Mouse (Mus musculus): ENCODE results near the gene Sec24b.

Gene Sec24b

DNA sequence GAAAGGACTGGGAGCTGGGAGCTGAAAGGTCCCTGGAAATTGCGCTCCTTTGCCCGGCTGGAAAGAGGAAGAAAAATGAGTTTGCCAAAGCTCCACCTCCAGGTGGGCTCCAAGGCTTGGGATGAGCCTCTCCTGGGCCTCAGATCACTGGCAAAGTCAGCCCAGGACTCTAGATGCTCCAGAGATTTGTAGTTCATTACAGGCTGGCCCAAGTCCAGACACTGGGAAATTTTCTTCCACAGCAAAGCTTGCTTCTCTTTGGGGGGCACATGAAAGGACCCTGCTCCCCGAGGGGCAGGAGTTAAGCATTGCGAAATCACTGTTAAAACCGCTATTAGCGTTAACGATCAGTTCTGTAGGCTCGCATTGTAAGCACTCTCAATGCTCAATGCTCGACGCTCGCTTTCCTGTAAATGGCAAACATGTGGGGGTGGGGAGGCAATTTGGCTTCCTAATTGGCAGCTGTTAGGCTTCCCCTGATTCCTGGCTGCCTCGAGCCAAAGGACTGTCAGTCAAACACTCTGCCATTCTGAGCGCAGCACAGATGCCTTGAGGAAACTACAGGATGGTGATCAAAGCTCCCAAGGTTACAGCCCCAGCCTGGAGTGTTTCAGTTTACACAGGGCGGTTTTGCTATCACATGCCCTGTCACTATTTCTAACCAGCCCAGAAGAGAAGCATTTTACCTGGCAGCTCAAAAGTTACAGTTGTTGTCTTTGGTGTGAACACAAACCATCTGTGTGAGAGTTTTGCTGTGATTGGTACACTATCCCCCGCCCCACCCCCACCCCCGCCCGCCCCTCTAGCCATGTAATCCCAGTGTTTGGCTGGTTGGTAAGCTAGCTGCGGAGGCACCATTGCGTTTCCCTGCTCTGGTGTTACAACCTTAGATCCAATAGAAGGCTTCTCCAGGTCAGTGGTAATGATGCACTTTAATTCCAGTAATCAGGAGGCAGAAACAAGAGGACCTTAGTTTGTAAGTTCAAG is 90.5 kb downstream of the Sec24b start:
- DNase-seq: peak; percentile 60

DNA sequence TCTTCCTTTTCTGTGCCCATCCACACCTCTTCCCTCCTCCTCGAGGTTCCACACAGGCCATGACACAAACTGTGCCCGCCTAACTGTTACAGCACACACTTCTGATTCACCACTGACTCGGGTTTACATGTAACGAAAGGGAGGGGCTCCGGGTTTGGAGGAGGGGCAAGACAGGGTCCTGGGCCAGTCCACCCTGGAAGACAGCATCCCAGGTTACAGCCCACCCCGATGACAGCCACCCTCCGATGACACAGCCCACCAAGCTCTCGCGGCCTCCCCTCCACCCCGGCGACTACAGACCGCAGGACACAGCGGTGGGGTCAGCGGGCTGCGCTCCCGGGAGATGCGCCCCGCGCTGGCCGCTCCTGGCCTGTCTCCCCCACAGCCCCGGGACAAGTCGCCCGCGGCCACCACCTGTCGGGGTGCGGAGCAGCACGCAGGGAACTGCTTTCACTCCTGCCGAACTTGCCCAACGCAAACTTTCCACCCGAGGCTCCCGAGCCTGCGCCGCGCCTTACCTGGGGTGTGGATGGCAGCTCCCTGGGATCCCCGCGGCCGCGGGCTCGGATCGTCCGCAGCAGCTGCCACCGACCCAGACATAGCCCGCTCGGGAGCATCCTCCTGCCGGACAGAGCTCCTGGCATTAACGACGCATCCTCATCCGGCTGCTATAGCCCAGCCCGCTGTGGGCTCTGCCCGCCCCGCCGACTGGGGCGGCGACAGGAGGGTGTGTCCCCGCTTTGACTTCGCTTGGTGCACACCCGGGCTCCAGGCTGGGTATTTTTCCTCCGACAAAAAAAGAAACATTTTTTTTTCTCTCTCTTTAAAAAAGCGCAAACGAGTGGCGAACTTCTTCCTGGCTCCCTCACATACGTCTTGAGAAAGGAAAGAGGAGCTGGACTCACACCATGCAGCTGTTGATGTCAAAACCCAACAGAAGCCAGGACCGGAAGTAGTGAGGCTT is 91.6 kb downstream of the Sec24b start, which contains the start of gene Mcub:
Gene Mcub (minus strand): TSS at position 775 of the 964 bp plus-strand sequence.
- peak; percentile 66 for DNase-seq

DNA sequence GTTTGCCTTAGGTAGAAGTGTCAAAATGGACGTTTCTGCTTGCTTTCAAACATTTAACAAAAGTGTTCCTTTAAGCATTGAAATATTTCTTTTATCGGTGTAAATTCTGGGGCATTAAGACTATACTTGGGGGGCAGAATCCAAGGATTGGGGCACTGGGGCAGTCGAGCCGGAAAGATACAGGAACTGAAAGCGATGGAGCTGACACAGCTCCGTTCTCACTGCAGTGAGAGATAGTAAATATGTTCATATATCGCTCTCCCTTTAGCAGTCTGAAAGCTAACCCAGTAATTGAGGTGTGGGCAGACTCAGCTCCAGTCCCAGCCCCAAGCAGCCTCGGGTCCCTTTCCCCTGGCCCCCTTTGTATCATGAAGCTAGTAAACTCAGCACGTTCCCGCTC is 92.3 kb downstream of the Sec24b start:
- DNase-seq: no peak

DNA sequence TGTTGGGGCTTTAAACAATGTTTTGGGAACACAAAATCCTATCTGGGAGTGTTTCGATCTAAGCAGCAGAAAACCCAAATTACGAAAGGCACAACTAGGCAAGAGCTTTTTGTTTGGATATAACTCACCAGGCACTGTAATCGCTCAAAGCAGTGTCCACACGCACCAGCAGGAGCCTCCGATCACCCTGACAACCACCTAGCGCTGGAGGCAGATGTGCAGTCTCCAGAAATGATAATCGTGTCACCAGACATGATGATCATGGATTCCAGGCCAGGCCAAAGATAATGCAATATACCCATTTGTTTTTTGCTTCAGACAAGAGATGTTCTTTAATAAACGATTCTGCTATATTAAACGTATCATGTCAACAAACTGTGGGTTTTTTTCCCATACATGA is 93.5 kb downstream of the Sec24b start:
- no peak for DNase-seq

DNA sequence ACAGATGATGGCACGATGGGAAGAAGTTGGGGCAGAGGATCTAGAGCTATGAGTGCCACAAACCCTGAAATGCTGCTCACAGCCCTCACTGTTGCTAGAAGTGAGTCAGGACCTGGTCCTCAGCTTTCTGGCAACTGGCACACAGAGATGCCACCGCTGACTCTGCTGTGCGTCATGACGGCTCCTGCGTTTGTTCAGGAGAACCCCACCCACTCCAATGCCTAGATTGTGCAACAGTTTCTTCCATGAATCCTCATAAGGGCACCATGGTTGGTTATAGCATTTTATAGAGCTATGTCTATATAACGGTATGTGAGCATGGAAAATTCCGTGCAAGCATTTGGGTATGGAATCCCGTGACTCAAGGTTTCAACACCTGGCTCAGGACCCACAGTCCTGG is 96.7 kb downstream of the Sec24b start:
- DNase-seq: no peak

DNA sequence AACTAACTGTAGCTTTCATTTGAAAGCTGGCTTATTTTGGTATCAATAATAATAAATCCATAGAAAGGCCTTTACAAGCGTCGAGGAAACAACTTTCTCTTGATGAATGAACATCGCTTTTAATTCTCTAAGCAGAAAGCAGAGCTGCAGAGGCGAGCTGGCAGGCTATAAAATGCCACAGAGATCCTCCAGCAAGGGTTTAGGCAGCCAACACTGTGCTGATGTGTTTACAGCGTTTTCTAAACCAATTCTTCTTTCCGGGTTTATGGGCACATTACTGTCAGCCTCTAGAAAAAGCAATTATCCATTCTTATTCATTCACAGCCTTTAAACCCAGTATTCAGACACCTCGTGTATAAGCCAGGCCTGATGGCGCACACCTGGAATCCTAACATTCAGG is 98.8 kb downstream of the Sec24b start:
- DNase-seq: no peak

DNA sequence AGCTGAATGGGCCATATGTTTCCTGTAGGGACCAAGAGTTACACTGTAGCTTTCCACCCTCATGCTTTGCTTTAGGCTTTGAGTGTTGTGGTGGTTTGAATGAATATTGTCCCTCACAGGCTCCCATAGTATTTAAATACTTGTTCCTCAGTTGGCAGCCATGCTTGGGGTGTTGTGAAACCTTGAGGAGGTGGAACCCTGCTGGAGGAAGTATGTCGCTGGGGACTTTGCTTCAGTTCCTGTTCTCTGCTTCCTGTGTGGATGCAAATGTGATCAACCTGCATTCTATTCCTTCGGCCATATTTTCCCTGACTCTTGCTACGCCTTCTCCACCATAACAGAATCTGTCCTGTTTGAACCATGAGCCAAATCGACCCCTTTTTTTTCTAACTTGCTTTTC is 108.1 kb downstream of the Sec24b start:
- no peak for DNase-seq

DNA sequence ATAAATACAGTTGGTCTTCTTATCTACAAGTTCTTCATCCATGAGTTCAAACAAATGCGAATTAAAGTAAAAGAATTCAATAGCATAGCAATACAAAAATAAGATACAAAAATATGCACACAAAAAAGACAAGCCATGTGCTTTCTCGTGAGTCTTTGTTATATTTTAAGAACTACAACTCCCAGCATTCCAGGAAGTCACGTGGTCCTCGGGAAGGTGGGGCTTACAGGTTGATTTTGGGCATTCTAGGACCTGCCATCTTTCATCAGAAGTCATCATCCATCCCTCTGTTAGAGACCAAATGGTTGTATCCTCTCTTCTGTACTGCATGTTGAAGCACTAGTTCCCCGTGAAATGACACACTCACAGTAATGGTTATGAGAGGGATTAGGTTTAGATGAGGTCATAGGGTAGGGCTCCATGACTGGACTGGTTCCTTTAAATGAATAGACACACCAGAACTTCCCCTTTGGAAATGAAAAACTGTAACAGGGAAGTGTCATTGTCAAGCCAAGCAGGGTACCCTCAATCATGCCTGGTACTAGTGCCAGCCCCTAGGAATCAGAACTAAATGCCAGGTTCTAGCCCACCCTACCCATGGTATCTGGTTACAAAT is 112.1 kb downstream of the Sec24b start:
- DNase-seq: peak; percentile 19

DNA sequence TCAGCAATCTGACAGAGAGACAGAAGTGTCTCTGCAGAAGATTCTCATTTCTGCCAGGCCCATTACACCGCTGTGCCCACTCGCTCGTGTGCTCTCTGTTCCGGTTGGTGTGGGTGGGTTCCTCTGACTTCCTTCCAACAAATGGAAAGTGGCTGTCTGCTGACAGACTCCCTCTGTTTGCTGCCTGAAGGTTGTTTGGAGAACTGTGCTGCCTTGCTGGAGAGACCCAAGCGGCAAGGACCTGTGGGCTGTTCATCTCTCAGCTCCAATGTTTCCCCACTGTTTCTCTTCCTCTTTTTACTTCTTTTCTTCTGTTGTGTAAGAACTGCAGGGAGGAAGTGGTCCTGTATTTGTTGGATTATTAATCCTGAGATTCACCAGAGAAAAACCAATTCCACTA is 113.0 kb downstream of the Sec24b start:
- peak; percentile 61 for DNase-seq

DNA sequence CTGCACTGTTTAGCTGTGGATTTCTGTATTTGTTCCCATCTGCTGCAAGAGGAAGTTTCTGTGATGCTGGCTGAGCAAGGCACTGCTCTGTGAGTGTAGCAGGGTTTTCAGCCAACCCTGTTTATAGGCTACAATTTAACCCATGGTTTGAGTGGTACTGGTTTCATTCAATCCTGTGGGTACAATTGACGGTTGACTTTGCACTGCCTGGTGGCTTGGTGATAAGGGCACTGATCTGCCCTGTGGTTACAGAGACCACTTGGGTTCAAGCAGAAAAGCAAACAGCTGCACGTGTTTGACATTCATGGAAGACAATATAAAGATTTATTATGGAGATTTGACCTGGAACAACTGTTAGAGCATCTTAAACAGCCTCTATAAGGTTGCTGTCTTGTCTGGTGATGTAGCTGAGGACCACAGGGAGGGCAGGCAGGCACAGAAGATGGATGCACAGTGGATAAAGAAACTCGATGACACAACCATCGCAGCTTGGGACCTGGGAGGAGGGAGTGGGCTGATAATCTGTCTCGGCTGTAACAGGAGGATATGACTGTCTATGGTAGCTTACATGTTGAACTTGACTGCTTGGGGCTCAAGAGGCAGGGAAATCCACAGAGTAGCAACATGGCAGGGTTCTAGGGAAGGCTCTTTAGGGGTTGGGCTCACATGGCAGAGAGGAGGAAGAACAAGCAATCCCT is 115.0 kb downstream of the Sec24b start:
- no peak for DNase-seq

DNA sequence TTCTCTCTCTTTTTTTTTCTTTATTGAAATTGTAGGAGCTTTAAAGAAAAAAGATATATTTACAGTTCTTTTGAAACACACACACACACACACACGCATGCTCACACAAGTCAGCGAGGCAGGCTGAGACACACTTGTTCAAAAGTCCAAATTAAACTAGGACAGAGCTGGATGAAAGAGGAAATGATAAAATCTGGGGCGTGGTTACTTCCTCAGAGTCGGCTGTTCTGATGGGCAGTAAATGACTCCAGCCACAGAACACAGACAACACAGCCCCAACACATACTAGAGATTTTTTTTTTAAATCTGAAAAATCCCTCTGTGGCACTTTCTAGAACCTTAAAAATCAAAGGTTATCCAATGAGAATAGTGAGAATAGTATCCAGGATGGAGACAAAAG is 117.5 kb downstream of the Sec24b start:
- DNase-seq: peak; percentile 66

DNA sequence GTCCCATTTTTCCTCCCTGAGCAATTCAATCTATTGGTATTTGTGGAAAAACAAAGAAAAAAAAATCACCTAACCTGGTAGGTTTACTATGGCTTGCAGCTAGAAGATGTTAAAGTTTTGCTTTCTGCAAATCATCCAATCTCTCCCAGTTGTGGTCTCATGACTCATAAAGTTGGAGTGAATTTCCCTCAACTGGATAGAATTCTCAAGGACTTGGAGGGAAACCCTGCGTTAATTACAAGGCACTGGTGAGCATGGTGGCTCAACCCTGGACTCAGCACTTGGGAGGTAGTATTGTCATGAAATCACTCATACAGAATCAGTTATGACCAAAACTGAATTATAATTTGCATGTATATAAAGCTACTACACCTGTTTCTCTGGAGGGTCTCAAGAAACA is 120.1 kb downstream of the Sec24b start:
- DNase-seq: no peak

DNA sequence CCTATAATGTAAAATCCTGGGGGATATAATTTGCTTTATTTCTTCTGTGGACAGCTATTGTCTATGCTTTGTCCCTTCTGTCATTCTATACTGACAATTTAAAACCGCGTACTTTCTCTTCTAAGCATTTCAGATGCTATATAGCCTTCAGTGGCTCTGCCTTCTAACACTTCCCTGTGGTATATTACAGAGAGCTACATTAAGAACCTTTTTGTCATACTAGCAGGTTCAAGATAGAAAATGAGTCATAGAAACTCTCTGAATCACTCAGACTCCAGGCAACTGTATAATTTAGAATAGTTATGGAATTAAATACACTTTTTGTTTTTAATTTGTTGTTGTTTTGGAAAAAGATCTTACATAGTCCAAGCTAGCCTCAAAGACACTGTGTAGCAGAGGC is 120.6 kb downstream of the Sec24b start:
- no peak for DNase-seq

DNA sequence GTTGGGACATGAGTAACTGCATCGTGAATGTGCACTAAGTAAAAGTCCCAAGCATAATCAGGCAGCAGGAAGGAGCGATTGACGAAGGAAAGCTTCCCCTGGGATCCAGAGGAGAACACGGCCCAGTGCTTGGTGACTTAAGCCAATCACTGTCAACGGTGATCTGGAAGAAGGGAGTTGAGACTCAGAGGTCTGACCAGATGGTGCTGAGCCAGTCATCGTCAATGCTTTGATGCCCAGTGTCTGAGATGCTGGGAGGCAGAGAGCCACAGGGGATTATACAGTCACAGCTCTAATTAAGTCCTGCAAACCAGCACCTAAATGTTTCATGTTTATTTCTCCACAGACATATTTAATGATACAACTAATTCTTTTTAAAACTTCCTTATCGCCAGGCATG is 122.3 kb downstream of the Sec24b start:
- no peak for DNase-seq

DNA sequence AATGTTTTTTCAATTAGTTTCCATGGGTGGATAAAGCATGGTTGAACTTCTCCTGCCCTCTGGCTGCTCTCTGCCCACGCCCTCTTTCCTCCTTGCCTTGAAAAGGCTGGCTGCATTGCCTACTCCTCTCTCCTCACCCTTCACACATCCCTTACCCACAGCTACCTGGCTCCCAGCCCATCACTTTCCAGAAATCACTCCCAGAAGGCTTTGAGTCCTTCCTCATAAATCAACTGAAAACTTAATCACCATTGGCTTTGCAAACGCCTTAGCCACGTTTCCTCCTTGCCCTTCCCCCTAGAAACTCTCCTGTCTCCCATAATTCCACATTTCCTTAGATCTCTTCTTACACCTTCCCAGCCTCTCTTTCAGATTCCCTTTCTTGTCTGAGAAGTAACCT is 123.5 kb downstream of the Sec24b start:
- peak; percentile 17 for DNase-seq

DNA sequence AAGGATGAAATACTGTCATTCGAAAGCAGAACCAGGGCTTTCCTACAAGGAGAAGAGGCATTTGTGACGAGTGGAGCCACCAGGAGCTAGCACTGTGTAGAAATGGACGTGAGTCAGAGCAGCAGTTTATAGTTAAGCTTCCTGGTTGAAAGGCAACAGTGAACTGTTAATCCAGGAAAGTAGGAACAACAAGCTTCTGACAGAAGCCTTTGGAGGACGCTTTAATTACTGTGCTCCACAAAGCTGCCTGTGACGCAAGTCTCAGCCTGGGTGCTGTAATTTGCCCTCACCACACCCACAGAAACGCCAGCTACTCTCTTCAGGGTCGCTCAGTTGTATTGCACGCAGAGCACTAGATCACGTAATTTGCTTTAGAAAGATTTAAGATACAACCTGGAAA is 124.8 kb downstream of the Sec24b start:
- peak; percentile 21 for DNase-seq
